Mouse (Mus musculus): Measurements from ENCODE around the gene C3ar1.

DNA sequence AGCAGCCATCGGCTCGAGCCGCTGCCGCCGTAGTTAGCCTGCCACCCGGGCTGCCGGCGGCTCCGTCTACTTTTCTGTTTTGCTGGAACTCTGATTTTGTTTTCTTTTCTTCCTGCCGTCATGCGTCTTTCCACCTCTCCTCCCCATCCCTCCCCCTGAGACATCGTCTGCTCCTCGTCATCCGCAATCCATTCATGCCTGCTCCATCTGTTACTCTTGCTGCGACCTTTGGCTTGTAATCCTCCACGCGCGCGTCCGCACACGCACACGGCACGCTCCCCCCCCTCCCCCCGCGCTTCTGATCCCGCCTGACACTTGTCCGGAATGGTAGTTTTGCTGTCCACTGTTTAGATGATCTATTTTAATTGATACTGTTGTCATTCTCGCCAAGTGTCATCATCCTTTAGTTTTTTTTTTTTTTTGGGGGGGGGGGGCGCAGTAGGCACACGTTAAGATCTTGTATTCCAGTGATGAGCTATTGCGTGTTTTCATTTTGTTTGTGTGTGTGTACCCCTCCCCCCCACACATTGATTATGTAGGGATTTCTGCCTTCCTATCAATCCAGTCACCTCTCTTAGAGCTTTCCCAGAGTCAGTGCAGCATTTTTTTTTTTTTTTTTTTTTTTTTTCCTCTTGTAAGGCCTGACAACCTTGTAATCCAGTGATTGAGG, 18.9 kb upstream of the C3ar1 start:
- TF ChIP-seq NRF1 (IDR thresholded peaks at IDR 0.05; ENCODE audit: low read depth, low read length) = no peak
- TF ChIP-seq E2F4 (IDR thresholded peaks at IDR 0.05; ENCODE audit: insufficient replicate concordance, low read depth, low read length) = no peak
- TF ChIP-seq CTCF (conservative IDR thresholded peaks at IDR 0.05 in 1 of 2, IDR thresholded peaks at IDR 0.05 in 1 of 2; ENCODE audit: low read depth in 2 of 2, low read length in 2 of 2) = no peak
- TF ChIP-seq MAFK (IDR thresholded peaks at IDR 0.05; ENCODE audit: insufficient replicate concordance, low read length) = no peak
- peak; percentile 32; the same call in 1 of the 2 replicates for TF ChIP-seq BHLHE40 (IDR thresholded peaks at IDR 0.05; ENCODE audit: low read depth, low read length)
- no peak for TF ChIP-seq USF2 (conservative IDR thresholded peaks at IDR 0.05; ENCODE audit: low read depth, low read length)
- no peak for TF ChIP-seq KAT2A (IDR thresholded peaks at IDR 0.05; ENCODE audit: insufficient replicate concordance, low read length)
- no peak for TF ChIP-seq ZC3H11A (IDR thresholded peaks at IDR 0.05; ENCODE audit: low read depth, low read length)

All from CH12.LX (cell line).